Mouse (Mus musculus) neural tube, embryonic 13.5 days (tissue): ENCODE measurements at regions not wholly inside any gene's neighbourhood (a gene's known extent, or its start where the extent isn't known, plus 50 kb on each side); places are given as distances from the start of the nearest gene placed in this dataset.
A peak's percentile ranks its signal among the peaks of the same experiment; 100 is the strongest.

Experiments
- ATAC-seq: fragments of 200-750 bp; cut with Nextera tagmentation; 2 replicates; pipeline ENCODE4 v1.8.0; 2017; ENCODE audit warnings: low read depth, mild to moderate bottlenecking, moderate TSS enrichment, moderate library complexity
- H3K27ac ChIP-seq: fragments of 300-500 bp; sonication (generic); replicated peaks from 2 replicates; pipeline ENCODE4 v1.5.1; 2015; ENCODE audit warnings: moderate library complexity, mild to moderate bottlenecking, inconsistent platforms
- H3K27me3 ChIP-seq: fragments of 300-500 bp; sonication (generic); 2 replicates; pipeline ENCODE4 v1.6.1; 2015; ENCODE audit warnings: mild to moderate bottlenecking, inconsistent platforms
- H3K36me3 ChIP-seq: fragments of 300-500 bp; sonication (generic); 2 replicates; pipeline ENCODE4 v1.6.1; 2015; ENCODE audit warnings: mild to moderate bottlenecking, inconsistent platforms
- H3K4me1 ChIP-seq: fragments of 300-500 bp; sonication (generic); replicated peaks from 2 replicates; pipeline ENCODE4 v1.6.1; 2015; ENCODE audit warnings: inconsistent platforms
- H3K4me2 ChIP-seq: fragments of 300-500 bp; sonication (generic); 2 replicates; pipeline ENCODE4 v1.6.1; 2015; ENCODE audit warnings: inconsistent platforms, mild to moderate bottlenecking, moderate library complexity
- H3K4me3 ChIP-seq: fragments of 300-500 bp; sonication (generic); 2 replicates; pipeline ENCODE4 v1.5.1; 2015; ENCODE audit warnings: mild to moderate bottlenecking, inconsistent platforms
- H3K9ac ChIP-seq: fragments of 300-500 bp; sonication (generic); 2 replicates; pipeline ENCODE4 v1.6.1; 2015; ENCODE audit warnings: moderate library complexity, mild to moderate bottlenecking, inconsistent platforms
- H3K9me3 ChIP-seq: fragments of 300-500 bp; sonication (generic); 2 replicates; pipeline ENCODE4 v1.6.1; 2016; ENCODE audit warnings: inconsistent platforms
- WGBS: fragments of 180-500 bp; shearing (Covaris S2); methylation state at CpG from one replicate; pipeline ENCODE4 v1.1.7; 2015; 5-methylcytosine and 5-hydroxymethylcytosine counted together

DNA sequence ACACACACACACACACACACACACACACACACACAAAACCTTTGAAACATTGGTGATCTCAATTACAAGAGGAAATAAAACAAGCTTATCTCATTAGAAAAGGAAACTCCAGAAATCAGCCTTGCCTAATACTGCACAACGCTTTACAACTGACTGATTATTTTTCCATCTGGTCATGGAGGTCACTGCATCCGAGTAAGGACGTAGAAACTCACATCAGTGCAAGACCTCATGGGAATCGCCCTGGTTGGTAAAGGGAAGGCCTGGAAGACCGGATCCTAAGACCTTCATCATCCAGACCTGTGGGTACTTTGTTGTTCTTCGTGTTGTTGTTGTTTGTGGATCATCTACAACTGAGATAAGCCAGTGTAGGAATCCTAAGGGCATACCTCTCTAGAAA, 77.8 kb upstream of the Sestd1 start:
- H3K27ac ChIP-seq: no peak overlapping the region
- H3K4me1 ChIP-seq: no peaks in the 10 kb centered on the region
- no peaks in the 10 kb centered on the region for H3K36me3 ChIP-seq
- no peaks in the 10 kb centered on the region for H3K9me3 ChIP-seq
- no peak overlapping the region for H3K9ac ChIP-seq
- no peak for ATAC-seq
- no peak overlapping the region for H3K4me3 ChIP-seq
- 85% methylated on average over 6 of the region's 6 CpGs for WGBS
- H3K27me3 ChIP-seq: no peaks in the 10 kb centered on the region
- no peak overlapping the region for H3K4me2 ChIP-seq

DNA sequence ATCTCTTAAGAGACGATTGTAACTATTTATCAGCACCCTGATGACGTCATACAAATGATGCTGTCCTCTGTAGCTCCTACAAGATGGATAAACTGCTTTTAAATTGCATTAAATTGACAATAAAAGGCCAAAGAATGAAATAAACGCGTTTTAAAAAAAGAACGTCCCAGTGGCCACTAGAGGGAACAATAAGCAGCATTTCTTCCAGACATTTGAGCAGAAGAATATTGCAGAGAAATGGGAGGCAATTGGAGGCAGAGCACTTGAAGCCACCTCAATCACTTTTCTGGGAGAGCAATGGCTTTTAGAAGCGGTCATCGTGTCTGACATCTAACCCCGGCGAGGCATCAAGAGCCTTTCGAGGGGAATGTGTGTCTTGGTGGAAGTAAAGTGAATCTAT, 76.4 kb upstream of the Sestd1 start:
- Histone ChIP-seq H3K4me2 (no peak overlapping the region), H3K9ac (no peak overlapping the region), H3K4me1 (no peaks in the 10 kb centered on the region), H3K27ac (no peak overlapping the region), H3K9me3 (no peaks in the 10 kb centered on the region), H3K36me3 (no peaks in the 10 kb centered on the region), H3K4me3 (no peak overlapping the region), H3K27me3 (no peaks in the 10 kb centered on the region)
- 64% methylated on average over 10 of the region's 10 CpGs for WGBS
- ATAC-seq: no peak

DNA sequence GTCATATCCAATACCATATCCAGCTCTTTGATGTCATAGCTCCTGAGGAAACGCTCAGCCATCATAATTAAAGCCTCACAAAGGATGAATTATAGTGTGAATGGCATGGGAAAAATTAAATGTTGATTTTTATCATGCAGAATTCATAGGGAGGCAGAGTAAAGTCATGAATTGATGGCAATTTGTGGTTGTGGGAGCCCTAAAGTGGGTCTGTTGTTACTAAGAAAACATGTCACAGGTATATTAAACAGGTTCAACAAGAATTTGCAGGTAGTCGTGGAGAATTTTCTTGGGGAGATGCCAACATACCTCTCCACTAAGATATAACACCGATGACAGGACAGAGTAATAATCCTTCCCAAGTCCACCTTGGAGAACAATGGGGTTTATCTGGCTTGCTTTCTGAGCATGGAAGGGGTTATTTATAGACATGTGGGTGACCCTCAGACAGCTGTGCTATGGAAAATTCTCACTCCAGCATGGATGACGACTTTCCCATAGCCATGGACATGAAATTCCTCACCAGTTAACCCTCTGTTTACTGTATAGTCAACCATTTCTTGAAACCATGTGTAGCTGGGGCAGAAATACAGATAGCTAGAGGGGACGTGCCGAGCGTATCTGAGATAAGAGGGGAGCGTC, 71.7 kb upstream of the Sestd1 start:
- Histone ChIP-seq H3K27me3 (no peaks in the 10 kb centered on the region), H3K9ac (no peak overlapping the region), H3K4me1 (no peaks in the 10 kb centered on the region), H3K4me3 (no peak overlapping the region), H3K9me3 (no peaks in the 10 kb centered on the region), H3K4me2 (no peak overlapping the region), H3K36me3 (no peaks in the 10 kb centered on the region), H3K27ac (no peak overlapping the region)
- 86% methylated on average over 8 of the region's 8 CpGs for WGBS
- no peak for ATAC-seq

DNA sequence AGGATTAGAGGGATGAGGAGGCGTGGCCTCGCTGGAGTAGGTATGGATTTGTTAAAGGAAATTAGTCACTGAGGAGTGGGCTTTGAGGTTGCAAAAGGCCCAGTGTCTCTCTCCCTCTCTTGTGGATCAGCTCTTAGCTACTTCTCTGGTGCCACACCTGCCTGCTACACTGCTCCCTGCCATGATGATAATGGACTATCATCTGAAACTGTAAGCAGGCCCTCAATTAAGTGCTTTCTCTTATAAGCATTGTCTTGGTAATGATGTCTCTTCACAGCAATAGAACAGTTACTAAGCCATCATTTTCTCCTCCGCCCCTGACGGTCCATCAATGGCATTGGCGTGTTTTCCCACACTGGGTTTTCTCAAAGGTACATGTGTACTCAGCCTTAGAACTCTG, 66.6 kb upstream of the Sestd1 start:
- no peaks in the 10 kb centered on the region for H3K9me3 ChIP-seq
- no peak overlapping the region for H3K4me3 ChIP-seq
- no peak overlapping the region for H3K9ac ChIP-seq
- no peaks in the 10 kb centered on the region for H3K36me3 ChIP-seq
- no peak overlapping the region for H3K27ac ChIP-seq
- no peaks in the 10 kb centered on the region for H3K27me3 ChIP-seq
- ATAC-seq: no peak
- no peaks in the 10 kb centered on the region for H3K4me1 ChIP-seq
- H3K4me2 ChIP-seq: no peak overlapping the region
- WGBS: 93% methylated on average over 5 of the region's 5 CpGs

DNA sequence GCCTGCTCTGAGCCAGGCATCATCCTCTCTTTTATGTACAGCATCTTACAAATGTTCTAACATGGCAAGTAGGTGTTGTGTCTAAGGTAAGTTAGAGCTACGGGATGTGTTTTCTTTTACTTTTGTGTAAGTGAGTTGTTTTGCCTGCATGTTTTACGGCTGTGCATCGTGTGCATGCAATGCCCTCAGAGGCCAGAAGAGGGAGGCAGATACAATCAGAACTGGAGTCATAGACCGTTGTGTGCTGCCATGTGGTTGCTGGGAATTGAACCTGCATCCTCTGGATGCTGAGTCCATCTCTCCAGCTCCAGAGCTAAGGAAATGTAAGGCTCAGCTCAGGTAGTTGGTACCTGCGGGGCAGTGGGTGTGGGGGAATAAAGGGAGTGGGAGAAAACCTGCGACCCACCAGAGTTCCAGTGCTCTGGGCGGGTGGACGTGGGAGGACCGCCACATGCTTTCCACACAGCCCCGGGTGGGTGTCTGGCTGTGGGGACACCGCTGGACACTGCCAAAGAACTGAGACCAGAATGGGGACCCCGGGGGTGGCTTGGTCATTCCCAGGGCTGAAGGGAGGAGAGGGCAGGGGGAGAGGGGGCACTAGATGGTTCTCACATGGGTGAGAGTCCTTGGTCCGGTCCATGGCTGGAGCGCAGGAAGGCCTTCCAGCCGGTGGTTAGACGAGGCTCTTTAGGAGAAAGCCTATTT, 63.5 kb upstream of the Sestd1 start:
- no peak overlapping the region for H3K27ac ChIP-seq
- no peak for ATAC-seq
- no peaks in the 10 kb centered on the region for H3K9me3 ChIP-seq
- no peak overlapping the region for H3K9ac ChIP-seq
- no peak overlapping the region for H3K4me2 ChIP-seq
- H3K4me1 ChIP-seq: no peaks in the 10 kb centered on the region; the same call in 1 of the 2 replicates
- H3K27me3 ChIP-seq: no peaks in the 10 kb centered on the region
- no peaks in the 10 kb centered on the region for H3K36me3 ChIP-seq
- 92% methylated on average over 16 of the region's 16 CpGs for WGBS
- no peak overlapping the region for H3K4me3 ChIP-seq

DNA sequence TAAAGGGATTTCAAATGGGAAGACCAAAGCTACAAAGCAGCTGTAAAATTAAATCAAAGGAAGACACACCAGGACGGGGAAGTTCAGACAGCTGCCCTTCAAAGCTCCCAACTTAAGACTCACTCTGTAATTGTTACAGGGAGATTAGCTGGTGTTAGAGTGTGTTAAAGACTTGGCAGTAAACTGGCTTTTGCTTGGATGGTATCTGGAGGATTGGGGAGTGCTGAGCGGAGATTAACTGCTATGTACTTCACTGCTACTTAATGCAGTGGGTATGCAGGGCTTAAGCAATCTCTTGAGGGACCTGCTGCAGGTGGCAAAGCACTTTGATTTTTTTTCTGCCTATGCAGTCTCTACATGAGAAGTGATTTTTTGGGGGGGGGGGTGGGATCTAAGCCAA, 62.0 kb upstream of the Sestd1 start:
- Histone ChIP-seq H3K4me3 (no peak overlapping the region), H3K27ac (no peak overlapping the region), H3K9ac (no peak overlapping the region), H3K36me3 (no peaks in the 10 kb centered on the region), H3K27me3 (no peaks in the 10 kb centered on the region), H3K4me2 (no peak overlapping the region), H3K9me3 (no peaks in the 10 kb centered on the region; the same call in 1 of the 2 replicates), H3K4me1 (no peaks in the 10 kb centered on the region; the same call in 1 of the 2 replicates)
- ATAC-seq: no peak
- WGBS: 50% methylated on average over 2 of the region's 2 CpGs

DNA sequence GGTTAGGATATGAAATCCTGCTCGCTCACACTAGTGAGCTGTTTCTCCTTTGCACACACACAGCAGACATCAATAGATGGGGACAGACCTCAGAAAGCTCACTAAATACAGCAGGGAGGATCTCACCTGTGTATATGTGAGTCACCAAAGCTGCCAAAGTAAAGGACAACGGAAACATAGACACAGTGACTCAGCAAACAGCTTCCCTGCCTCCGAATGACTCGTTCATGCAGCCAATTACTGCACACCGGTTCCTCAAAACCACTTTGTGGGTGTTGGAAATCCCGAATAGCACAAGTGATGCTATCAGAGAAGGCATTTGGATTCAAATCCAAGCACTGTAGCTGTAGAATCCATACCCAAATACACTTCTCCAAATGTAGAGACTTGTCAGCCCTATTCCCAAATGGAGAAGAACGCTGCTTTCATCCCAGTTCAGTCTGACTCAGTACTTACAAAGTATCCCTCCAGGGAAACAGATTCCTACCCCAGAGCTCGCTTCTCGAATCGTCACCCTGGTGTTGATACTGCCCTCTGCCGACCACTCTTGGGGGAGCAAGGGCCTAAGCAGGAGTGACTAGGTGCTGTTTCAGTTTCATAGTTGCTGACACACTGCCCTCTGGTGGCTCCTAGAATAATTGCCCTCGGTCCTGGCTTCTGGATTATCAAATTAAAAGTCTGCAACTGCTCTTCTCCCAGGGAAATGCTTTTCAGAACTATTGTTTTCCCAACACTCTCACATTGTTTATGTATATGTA, 61.4 kb upstream of the Sestd1 start:
- WGBS: 45% methylated on average over 12 of the region's 12 CpGs
- H3K4me2 ChIP-seq: no peak overlapping the region
- H3K9me3 ChIP-seq: no peaks in the 10 kb centered on the region; the same call in 1 of the 2 replicates
- ATAC-seq: peak; percentile 47; the same call in 1 of the 2 replicates
- no peak overlapping the region for H3K27ac ChIP-seq
- no peaks in the 10 kb centered on the region for H3K27me3 ChIP-seq
- no peaks in the 10 kb centered on the region for H3K36me3 ChIP-seq
- H3K9ac ChIP-seq: no peak overlapping the region
- H3K4me3 ChIP-seq: no peak overlapping the region
- H3K4me1 ChIP-seq: no peaks in the 10 kb centered on the region; the same call in 1 of the 2 replicates

DNA sequence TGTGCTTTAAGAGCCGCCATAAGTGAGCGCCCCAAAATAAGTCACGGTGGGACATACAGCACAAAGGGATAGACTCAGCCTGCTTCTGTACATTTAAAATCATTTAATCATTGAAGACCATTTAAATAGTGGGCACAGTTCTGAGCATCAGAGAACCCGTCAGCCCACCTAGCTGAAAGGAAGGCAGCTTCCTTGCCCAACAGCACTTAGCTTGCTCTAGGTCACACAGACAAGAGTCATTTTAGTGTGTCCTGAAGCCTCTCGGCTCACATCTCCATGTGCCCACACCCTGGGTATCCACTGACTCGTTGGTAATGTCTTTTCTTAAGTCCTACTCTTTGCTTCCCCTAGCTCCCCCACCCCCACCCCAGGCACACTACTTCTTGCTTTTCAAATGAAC, 59.7 kb upstream of the Sestd1 start:
- 82% methylated on average over 6 of the region's 6 CpGs for WGBS
- Histone ChIP-seq H3K4me1 (no peaks in the 10 kb centered on the region; the same call in 1 of the 2 replicates), H3K4me3 (no peak overlapping the region), H3K36me3 (no peaks in the 10 kb centered on the region), H3K9ac (no peak overlapping the region), H3K27ac (no peak overlapping the region), H3K4me2 (no peak overlapping the region), H3K27me3 (no peaks in the 10 kb centered on the region), H3K9me3 (no peaks in the 10 kb centered on the region; the same call in 1 of the 2 replicates)
- no peak for ATAC-seq

DNA sequence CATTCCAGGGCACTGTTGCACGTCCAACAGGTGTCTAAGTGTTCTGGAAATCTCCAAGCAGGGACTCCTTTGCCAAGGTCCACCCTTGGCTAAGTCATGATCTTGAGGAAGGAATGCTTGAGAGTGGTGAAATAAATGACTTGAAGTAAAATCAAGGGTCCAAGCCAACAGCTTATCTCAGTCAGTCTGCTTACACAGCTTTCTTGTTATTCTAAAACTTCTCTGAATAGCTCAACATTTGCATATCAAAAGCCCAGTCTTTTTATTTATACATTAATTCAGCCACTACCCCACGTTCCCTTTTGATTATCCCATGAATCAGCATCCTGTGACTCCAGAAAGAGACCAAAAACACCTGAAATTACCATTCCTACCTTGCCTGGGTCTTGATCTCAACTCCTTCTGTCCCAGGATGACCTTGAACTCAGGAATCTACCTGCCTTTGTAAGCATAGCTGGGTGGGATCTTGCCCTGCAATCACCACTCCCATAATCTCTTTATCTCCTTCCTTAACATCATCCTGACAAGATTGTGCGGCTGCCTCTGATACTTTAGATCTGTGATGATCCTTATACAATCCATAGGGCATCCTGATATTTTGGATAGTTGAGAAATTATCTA, 57.5 kb upstream of the Sestd1 start:
- ATAC-seq: no peak
- Histone ChIP-seq H3K27me3 (no peaks in the 10 kb centered on the region), H3K4me2 (no peak overlapping the region), H3K27ac (no peak overlapping the region), H3K4me1 (no peaks in the 10 kb centered on the region; the same call in 1 of the 2 replicates), H3K9ac (no peak overlapping the region), H3K4me3 (no peak overlapping the region), H3K9me3 (no peaks in the 10 kb centered on the region; the same call in 1 of the 2 replicates), H3K36me3 (no peaks in the 10 kb centered on the region)
- 71% methylated on average over 3 of the region's 3 CpGs for WGBS

DNA sequence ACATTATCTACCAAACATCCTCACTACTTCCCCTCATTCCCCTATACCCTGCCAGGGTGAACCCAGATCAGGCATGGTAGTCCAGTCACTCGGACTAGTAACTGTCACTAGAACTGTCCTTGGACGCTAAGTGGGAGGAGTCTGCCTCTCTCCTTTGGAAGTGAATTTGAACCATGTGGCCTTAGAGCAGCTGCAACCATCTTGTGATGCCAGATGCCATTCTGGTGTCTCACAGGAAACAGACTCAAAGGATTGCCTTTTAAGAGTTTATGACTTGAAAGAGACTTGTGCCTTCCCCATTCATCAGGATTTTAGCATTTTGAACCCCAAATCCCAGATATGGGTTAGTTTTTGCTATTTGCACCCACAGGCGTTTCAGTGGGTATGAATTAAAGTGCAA, 56.9 kb upstream of the Sestd1 start:
- Histone ChIP-seq H3K9ac (no peak overlapping the region), H3K9me3 (no peaks in the 10 kb centered on the region; the same call in 1 of the 2 replicates), H3K4me3 (no peak overlapping the region), H3K36me3 (no peaks in the 10 kb centered on the region), H3K4me1 (no peaks in the 10 kb centered on the region; the same call in 1 of the 2 replicates), H3K27ac (no peak overlapping the region), H3K4me2 (no peak overlapping the region), H3K27me3 (no peaks in the 10 kb centered on the region)
- ATAC-seq: no peak
- WGBS: 76% methylated on average over 3 of the region's 3 CpGs

DNA sequence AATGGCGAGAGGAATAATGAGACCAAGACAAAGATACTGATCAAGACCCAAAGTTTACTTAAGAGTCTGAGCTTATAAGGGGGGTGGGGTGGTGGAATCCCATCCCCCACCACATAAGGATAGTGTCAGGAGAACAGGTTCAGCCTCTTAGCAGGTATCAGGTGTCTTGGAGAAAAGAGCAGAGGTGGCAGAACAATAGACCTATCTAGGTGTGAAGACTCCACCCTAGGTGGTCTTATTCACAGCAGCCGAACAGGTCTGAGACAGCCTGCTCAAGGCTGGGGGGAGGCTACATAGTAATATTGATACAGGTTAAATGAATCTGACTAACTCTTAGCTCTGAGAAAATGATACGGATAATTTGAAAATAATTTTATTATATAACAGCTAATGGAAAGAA, 56.4 kb upstream of the Sestd1 start:
- Histone ChIP-seq H3K36me3 (no peaks in the 10 kb centered on the region), H3K9me3 (no peaks in the 10 kb centered on the region; the same call in 1 of the 2 replicates), H3K27ac (no peak overlapping the region), H3K27me3 (no peaks in the 10 kb centered on the region), H3K9ac (no peak overlapping the region), H3K4me1 (no peaks in the 10 kb centered on the region; the same call in 1 of the 2 replicates), H3K4me2 (no peak overlapping the region), H3K4me3 (no peak overlapping the region)
- 89% methylated on average over 3 of the region's 3 CpGs for WGBS
- no peak for ATAC-seq

DNA sequence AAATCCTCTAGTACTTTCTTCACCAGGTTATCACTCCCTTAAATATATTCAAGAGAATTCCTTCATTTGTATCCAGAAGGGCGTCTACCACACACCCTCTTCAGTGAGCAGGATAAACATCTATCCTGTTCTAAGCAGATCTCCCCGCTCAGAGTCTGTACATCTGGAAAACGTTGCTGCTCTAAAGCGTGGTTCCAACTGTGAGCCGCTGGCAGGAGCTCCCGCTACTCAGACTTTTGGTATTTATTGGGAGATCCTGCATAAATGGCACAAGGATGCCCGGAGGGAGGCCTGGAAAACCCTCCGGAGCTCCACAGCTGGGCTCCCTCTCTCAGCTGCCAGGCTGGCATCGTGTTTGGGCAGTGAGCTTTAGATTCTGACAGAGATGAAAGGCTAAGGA, 54.3 kb upstream of the Sestd1 start:
- no peak overlapping the region for H3K9ac ChIP-seq
- H3K36me3 ChIP-seq: no peaks in the 10 kb centered on the region
- ATAC-seq: no peak
- 68% methylated on average over 9 of the region's 9 CpGs for WGBS
- H3K9me3 ChIP-seq: no peaks in the 10 kb centered on the region; the same call in 1 of the 2 replicates
- H3K27ac ChIP-seq: no peak overlapping the region
- no peak overlapping the region for H3K4me2 ChIP-seq
- H3K4me1 ChIP-seq: no peaks in the 10 kb centered on the region
- no peak overlapping the region for H3K4me3 ChIP-seq
- H3K27me3 ChIP-seq: no peaks in the 10 kb centered on the region
